Mouse (Mus musculus) embryonic facial prominence, embryonic 12.5 days (tissue): ENCODE measurements around the gene Brat1. TPM values are rescaled to one million over a fixed set of nuclear protein-coding genes. Genes with fewer than 3 reads are reported as not detected.

Source experiments
- polyA plus RNA-seq: library from polyadenylated mRNA; unstranded; fragments of >200 nt; fragmentation: Nextera tagmentation; extraction: Ambion mirVana; gene quantifications from 2 replicates; pipeline ENCODE4 v1.2.1, GENCODE M21; 2016

Brat1 gene
- polyA plus RNA-seq, 1 experiment from 2014 or later, result 23.8 TPM

Other genes with a start within 250 kb of the Brat1 start
- gene Chst12, start 199.5 kb upstream of the Brat1 start, polyA plus RNA-seq, result 17.5 and 18.9 TPM in 2 replicates
- 0.53 and 1.1 TPM in 2 replicates for gene Grifin, start 139.9 kb upstream of the Brat1 start, polyA plus RNA-seq
- gene Lfng, start 97.7 kb upstream of the Brat1 start, polyA plus RNA-seq, result 14.0 and 14.2 TPM in 2 replicates
- 60.6 and 62.6 TPM in 2 replicates for gene Ttyh3, start 56.0 kb upstream of the Brat1 start, polyA plus RNA-seq
- gene Iqce, start 2.6 kb upstream of the Brat1 start, polyA plus RNA-seq, result 25.9 and 29.7 TPM in 2 replicates
- 0.74 and 1.4 TPM in 2 replicates for gene Amz1, start 19.1 kb downstream of the Brat1 start, polyA plus RNA-seq
- gene Gna12, start 125.4 kb downstream of the Brat1 start, polyA plus RNA-seq, result 30.5 and 57.8 TPM in 2 replicates